Mouse (Mus musculus): ENCODE measurements around the gene Kcnn1. TPM values are rescaled to one million over a fixed set of nuclear protein-coding genes. Genes with fewer than 3 reads are reported as not detected.
A peak's percentile ranks its signal among the peaks of the same experiment; 100 is the strongest.
"Not testable (repeated sequence)": the region's sequence is repeated elsewhere in the genome, so short reads cannot be mapped to it uniquely, and the experiment has no call there.

Kcnn1 gene
- 10 to 100 TPM; 19.4 to 22.4 TPM for total RNA-seq (2021)

DNA sequence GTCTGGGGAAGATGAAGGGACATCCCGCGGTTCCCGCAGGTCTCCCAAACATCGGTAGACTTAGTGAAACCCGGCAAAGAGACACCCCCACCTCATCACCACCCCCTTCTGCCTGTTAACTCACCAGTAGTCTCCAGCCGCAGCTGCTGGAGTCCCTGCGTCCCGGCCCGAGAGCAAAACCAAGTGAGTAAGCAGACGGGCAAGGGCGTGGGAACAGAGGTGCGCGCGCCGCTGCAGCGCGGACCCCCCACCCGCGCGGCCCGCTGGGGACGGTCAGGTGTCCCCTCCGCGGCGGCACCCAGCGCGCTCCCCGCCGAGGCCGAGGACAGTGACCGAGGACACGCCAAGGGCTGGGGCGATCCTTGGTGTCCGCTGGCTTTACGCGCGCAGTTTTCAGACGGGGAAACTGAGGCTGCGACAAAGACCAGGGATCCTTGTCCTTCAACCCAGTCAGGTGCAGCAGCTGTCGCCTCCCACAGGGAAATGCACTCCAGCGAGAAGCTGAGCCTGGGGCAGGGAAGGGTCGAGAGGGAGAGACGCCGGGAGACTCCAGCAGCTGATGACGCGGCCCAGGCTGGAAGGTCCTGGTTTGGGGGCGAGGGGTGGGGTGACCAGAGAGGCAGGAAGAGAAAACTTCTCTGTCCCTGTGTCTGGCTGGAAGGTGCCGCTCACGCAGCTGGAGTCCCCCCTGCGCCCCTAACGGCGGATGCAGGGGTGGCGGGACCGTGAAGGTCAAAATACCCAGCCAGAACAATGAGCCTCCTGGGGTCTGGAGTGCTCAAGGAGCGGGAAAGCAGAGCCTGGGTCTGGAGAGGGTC is at the start of gene Kcnn1:
TSS of gene Kcnn1 (minus strand) at position 435 of the 818 bp plus-strand sequence.
- DNase-seq (ENCODE audit: extremely low spot score in 1 of 2, low spot score in 1 of 2): no peak

DNA sequence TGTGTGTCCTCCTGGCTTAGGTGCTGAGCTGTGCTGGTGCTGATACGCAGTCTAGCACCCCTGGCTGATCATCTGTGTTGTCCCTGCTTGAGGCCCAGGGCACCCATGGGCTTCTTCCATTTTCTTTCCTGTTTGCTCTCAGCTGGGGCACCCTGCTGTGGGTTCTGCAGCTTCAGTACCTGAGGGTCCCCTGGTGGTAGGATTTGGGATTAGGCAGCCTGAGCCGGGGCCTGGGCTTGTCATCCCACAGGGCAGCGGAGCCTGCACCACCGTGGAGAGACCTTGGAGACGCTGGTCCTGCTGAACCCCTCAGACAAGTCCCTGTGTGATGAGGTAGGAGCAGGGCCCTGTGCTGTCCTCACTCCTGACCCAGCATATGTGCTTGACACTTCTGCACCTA is 48.5 kb upstream of the Kcnn1 start:
- DNase-seq (ENCODE audit: extremely low spot score in 1 of 2, low spot score in 1 of 2): no peak

DNA sequence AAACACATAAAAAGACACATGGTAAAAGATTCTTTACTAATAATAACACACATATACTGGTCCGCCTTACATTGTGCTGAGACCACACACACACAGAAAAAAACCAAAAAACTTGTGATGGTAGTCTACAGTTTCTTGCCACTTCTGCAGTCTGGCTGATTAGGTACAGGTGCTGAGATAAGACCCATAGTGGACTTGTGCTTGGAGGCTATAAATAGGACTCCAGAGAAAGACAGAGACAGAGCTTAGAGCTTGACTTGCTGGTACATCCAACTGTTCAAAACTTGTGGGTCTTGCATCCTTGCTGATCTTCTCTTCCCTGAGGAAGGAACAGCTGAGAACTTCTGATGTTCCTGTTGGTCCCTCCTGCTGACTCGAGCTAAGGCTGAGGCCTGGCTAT is 44.5 kb upstream of the Kcnn1 start:
- DNase-seq (ENCODE audit: extremely low spot score in 1 of 2, low spot score in 1 of 2): no peak

DNA sequence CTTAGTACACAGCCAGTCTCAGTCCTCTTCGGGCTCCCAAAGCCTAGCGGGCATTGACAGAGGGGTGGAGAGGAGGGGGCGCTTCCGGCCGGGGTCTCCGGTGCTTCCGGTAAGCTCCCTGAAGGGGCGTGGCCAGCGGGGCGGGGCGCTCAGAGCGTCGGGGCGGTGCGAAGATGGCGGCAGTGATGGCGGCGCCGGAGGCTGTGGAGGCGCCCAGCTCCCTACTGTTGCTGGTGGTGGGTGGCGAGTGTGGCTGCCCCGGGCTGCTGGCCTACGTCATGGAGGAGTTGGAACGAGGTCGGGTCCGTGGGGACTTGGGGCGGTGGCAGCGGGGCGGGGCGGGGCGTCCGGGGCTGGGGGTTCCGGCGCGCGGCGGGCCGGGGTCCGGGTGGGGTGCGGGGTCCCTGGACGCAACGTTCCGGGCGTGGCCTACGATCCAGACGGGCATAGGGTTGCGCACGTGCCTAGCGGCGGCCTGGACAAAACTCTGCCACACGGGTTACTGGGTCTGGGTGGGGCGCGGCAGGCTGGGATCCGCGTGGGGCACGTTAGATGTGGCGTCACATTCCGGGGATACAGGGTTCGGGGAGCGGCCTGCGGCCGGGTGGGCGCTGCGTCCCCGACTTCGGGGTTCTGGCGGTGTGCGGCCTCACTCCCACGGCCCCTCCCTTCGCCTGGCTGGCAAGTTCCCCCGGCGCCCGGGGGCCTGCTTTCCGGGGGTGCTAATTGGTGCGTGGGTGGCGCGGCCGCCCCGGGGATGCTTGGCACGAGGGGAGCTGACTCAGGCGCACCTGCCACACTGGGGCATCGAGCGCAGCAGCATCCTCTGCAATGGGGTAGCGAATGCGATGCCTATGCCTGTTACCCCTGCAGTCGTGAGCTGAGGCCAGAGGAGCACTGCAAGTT is 43.0 kb upstream of the Kcnn1 start, which contains the start of gene Map1s:
TSS of gene Map1s (plus strand) at position 102 of the 906 bp plus-strand sequence.
- peak; percentile 75 for DNase-seq (ENCODE audit: extremely low spot score in 1 of 2, low spot score in 1 of 2)

DNA sequence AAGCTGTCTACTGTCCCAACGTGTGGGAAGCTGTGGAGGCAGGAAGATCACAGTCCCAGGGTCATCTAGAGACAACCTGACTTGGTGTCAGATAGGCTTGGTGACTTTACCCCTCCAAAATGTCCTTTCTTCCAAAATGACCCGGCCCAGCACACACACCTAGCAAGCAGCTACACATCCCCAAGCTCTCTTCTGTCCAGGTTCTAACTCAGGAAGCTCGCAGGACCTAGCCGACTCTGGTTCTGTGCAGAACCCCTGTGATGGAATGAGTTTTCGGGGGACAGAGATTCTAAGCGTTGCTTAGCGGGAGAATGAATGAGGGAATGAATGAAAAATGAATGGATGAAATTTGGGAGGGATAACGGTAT is 42.4 kb upstream of the Kcnn1 start:
- DNase-seq (ENCODE audit: extremely low spot score in 1 of 2, low spot score in 1 of 2): no peak

DNA sequence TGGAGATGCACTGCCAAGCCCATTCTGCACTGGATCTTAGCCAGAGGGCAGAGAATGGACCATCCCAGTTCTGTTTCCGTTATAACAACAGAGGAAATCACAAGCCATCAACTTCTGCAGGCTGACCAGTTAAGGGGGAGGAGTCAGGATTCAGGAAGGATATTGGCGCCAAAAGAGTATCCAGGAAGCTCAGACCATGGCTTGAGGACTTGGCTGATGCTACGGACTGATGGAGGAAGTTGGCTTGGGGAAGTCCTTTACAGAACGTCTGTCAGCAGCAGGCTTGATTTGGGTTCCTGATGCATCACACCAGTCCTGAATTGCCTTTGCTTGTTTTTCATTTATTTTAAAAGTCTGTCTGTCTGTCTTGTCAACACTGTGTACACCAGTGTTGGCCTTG is 41.5 kb upstream of the Kcnn1 start:
- DNase-seq (ENCODE audit: extremely low spot score in 1 of 2, low spot score in 1 of 2): no peak

DNA sequence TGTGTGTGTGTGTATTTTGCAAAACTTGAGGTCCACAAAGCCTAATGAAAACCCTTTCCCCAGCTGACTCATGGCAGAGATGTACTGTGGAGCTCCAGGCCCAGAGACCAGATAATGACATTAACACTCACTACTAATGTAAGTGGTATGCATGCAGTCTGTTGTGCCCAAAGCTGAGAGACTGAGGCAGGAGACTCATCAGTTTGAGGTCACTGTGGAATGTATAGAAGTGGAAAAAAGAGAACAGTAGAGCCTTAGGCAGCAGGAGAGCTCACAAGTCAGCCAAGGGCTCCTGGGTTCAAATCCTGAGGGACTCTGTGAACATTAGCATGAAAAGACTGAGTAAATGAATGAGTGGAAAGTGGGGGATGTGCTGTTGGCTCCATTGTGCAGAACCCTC is 40.5 kb upstream of the Kcnn1 start:
- no peak for DNase-seq (ENCODE audit: extremely low spot score in 1 of 2, low spot score in 1 of 2)

DNA sequence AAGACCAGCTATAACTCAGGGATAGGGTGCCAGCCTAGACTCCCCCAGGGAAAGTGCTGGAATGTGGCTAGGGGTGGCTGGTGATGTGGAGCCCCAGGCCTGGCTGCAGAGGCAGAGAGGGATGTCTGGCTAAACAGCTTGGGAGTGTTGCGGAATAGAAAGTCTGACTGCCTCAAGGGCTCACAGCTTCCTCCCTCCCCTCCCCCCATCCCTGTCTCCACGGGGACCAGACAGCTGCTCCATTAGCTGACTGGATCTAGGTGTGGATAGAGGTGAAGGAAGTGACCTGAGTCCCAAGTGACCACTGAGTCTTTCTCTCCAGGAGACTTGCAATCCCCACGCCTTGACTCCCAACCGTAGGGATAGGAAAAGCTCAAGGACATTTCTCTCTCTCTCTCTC is 40.1 kb upstream of the Kcnn1 start:
- no peak for DNase-seq (ENCODE audit: extremely low spot score in 1 of 2, low spot score in 1 of 2)

DNA sequence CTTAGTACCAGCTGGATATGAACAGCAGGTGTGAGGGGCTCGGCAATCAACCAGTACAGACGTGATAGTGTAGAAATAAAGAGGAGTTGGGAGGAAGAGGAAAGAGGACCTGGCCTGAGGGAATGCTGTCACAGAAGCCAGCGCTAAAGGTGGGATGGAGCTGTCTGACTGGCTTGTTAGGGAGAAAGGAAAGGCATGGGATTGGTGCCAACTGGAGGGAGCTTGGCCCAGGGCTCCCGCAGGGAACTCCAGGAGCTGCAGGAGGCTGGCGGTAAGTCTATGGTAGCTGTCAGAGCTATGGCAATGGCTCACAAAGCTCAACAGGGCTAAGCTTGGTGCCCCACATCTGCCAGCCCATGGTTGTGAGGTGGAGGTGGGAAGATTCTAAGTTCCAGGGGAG is 39.2 kb upstream of the Kcnn1 start:
- DNase-seq (ENCODE audit: extremely low spot score in 1 of 2, low spot score in 1 of 2): no peak

DNA sequence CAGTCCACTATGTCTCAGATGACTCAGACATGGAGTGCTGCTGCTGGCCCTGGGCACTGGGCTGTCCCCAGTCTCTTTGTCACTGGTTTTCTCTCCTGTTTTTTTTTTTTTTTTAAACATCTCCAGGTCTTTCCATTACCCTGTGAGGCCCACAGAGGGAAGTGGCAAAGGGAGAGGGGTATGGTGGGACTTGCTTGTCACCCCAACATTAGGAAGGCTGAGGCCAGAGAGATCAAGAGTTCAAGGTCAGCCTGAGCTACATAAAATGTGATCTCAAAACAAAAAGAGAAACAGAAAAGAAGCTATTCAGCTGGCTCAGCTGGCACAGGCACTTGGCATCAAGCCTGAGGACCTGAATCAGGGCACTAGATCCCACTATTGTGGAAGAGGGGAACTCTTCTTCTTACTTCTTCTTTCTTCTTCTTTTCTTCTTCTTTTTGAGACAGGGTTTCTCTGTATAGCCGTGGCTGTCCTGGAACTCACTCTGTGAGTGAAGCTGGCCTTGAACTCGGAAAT is 37.9 kb upstream of the Kcnn1 start:
- DNase-seq (ENCODE audit: extremely low spot score in 1 of 2, low spot score in 1 of 2): no peak

DNA sequence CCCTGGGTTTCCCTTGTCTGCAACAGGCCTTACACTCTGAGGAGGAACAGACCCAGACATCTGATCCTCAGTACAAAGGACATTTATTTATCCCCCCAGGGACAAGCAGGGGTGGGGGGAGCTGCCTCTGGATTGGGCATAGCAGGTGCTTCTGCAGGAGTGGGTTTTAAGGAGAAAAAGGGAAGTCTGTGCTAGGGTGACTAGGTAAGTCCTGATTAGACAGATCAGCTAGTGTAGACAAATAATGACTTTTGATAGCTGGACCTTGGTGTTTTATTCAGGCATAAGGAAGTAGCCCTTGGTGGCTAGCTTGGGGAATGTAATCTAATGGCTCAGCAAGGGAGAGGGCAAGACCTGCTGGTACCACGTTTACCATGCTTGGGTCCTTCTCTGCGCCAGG is 36.2 kb upstream of the Kcnn1 start:
- no peak for DNase-seq (ENCODE audit: extremely low spot score in 1 of 2, low spot score in 1 of 2)

DNA sequence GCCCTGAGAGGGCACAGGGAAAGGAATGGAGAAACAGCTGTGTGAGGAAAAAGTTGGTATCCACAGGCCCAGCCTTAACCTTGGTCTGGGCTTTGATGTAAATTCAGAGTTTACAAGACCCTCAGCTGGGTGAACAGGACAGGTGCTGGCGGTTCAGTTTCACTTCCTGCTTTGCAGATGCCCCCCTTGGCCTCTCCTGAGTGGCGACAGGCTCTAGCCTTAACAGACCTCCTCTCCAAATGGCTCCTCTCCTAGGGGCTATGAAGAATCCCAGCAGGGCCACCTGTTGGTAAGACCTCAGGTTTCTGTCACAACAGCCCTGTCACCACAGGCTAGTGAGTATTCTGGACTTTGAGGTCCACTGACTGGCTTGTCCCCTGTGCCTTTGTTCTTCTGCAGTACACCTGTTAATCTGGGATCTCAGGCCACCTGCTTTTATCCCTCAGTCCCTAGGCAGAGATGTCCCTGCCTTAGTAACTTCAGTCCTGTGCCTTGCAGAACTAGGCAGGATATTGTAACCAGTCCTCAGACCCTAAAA is 35.7 kb upstream of the Kcnn1 start:
- DNase-seq (ENCODE audit: extremely low spot score in 1 of 2, low spot score in 1 of 2): no peak

DNA sequence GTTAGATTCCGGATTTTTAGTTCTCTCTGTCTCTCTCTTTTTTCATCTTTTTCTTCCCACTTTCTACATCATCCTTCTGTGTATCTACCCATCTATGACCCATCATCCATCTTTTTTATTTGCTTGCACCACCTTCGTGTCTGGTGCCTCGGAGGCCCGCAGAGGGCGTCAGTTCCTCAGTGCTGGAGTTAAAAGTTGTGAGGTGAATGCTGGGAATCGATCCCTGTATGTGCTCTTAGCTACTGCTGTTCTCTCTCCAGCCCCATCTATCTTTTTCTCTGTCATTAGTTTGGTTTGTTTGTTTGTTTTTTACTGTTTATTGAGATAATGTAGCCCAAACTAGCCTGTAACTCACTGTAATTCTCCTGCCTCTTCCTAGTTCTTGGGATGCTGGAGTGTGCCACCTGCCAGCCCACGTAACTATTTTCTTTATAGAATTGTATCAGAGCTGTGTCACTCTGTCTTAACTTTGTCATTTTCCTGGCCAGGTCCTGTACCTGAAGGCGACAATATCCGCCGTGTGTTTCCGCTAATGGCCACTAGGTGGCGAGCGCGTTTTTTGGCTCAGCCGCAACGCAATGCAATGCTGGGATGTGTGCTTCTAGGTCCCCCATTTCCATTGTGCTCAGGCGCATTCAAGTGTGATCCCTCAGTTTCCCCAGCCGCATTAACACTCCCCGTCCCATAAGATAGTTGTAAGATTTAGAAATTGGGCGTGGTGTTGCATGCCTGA is 34.8 kb upstream of the Kcnn1 start:
- peak; percentile 80 to 92 for DNase-seq (ENCODE audit: extremely low spot score in 1 of 2, low spot score in 1 of 2)

DNA sequence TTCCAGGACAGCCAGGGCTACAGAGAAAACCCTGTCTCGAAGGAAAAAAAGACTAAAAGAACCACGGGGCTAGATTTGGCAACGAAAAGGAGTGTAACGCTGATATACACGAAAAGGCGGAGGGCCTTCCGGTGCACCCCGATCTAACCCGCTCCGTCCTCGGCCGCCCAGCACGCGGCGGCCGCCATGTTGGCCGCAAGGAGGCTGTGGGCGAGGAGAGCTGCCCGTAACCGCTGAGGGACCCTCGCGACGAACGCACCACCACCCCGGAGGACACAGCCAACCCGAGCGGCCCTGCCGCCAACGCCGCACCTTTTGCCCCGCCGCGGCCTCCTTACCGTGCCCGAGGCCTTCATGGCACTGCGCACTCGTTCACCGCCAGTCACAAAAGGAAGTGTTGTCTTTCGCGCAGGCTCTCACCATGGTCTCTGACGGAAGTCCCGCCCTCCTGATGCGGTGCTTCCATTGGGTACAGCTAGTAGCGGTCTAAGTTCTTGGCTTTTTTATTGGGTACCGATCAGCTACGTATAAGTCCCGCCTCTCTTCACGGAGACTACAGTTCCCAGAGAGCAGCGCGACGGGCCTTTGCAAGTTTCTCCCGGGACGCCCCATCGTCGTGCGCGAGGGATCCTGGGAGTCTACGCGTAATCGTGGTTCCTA is 34.1 kb upstream of the Kcnn1 start, which contains the start of gene Rpl18a:
TSS of gene Rpl18a (minus strand) at position 392 of the 660 bp plus-strand sequence.
- peak; percentile 78 to 81 for DNase-seq (ENCODE audit: extremely low spot score in 1 of 2, low spot score in 1 of 2)

DNA sequence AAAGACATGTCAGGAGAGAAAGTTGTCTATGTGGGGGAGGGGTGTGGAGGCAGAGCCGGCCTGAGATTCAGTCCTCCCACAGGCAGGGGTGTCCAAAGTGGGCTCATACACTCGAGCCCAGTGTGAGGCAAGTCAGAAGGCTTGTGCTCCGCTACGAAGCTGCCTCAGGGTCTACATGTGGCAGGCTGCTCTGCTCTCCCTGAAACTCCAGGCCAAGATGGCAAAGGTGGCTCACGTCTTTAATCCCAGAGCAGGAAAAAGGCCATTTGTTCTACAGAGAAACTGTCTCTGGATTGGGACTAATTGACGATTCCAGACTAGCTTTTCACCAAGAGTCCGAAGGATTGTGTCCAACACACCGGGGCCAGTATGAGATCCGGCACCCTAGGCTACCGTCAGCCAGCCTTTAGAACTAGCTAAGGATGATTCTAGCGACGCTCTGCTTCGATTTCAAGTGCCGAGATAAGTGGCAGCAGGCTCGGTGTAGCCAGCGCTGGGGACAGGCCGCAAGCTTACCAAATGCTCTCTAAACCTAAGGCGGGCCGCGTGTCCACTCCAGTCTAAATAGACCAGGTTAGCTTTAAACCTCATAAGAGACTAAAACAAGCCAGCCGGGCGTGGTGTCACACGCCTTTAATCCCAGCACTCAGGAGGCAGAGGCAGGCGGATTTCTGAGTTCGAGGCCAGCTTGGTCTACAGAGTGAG is 33.4 kb upstream of the Kcnn1 start:
- no peak for DNase-seq (ENCODE audit: extremely low spot score in 1 of 2, low spot score in 1 of 2)

DNA sequence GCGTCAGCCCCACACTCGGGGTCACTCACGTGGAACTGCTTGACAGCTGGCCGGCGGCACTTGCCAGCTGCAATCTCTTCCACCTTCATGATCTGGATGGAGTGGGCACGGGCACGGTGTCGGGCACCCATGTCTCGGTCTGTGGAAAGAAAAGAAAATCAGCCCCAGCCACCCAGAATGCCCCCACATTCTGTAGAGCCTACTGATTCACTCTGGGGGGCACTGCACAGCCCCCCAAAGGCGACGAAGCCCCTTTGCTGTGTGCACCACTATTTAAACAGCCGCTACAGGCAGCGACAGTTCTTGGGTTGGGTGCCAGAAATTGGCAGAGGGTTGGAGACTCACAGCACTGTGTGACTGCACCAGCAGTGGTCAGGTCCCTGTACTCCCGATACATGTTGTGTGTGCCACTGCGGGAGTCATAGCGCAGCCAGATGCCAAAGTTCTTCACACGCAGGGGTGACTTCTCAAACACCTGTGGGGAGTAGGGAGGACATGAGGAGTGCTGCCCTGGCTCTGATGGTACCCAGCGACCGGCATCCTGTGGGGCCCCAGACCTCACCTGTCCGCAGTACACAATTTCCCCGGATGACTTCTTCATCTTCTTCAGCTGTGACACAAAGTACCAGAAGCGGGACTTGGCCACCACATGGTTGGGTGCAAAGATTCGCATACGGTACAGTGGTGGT is 32.7 kb upstream of the Kcnn1 start:
- DNase-seq (ENCODE audit: extremely low spot score in 1 of 2, low spot score in 1 of 2): not testable (repeated sequence)

DNA sequence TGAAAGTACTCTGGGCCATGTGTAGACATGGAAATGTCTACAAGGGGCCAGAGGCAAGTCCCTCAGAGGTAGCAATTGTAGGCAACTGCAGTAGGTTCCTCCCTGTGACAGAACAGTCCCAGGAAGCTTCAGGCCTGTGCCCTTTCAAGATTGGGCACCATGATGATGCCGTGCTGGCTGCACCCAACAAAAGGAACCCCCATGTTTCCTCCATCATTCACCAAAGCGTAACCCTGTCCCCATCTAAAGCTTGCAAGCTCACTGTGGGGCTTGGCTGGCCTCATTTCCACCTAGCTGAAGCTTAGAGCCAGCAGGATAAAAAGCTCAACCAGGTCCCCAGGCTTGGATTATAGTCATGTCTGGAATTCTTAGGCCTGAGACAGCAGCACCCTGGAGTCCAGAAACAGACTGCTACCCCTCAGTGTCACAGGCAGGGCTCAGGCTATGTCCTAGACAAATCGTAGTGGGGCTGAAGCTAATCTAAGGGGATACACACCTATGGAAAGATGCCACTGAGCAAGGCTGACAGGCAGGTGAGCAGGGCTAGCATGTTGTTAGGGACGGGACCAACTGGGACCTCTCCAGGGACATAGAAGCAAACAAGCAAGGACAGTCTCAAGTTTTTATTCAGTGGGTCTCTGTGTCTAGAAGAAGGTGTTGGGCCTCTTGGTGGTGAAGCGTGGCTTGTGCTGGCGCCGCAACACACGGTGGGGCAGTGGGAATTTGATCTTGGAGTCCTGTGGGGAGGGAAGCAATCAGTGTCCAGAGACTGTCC is 31.9 kb upstream of the Kcnn1 start:
- no peak for DNase-seq (ENCODE audit: extremely low spot score in 1 of 2, low spot score in 1 of 2)

DNA sequence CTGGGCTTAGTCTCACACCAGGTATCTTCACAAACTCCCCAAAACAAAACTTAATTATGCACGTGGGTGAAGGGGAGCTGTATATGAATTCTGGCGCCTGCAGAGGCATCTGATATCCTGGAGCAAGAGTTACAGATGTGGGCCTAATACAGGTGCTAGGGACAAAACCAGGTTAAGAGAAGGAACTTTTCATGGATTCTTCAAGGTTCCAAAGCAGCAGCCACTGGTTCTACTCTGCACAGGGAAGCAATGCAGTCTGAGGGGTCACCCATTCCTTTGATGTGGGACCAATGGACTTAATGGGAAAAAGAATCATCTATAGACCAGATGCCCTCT is 31.3 kb upstream of the Kcnn1 start:
- no peak for DNase-seq (ENCODE audit: extremely low spot score in 1 of 2, low spot score in 1 of 2)
